18 mouse cellular contexts compared by ENCODE assay signal in the genomic region with DNA sequence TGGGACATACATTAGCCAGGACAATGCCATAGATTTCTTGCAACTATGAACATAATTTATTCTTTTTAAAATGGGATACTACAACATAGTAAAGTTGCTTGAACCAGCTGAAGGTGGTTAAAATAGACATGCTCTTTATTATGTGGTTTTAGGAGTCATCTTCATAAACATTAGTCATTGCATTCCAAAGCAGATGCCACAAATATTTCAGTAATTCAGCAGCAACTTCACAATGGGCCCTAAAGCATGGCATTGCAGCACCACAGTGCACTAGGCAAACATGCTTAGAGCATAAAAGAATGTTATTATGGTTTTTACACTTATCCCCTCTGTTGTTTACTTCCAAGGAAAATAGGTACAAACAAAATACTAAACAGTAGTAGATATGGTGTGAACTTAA.
"Had no signal": no experiment of that assay in that cellular context is flagged by ENCODE, and none has a peak within 500 bp of the region (broad histone marks: within the 10 kb centered on the region; RNA-seq: fewer than 3 reads in every experiment).

No protein-coding gene starts in this region.

- H3K9ac ChIP-seq: liver, embryonic 14.5 days; liver, postnatal 0 days; lung, embryonic 14.5 days; midbrain, embryonic 12.5 days; midbrain, embryonic 15.5 days; neural tube, embryonic 13.5 days; stomach, embryonic 15.5 days had no signal

- DNase-seq: kidney, postnatal 25 days; layer of hippocampus, adult 9-11 months; liver, postnatal 0 days; lung, embryonic 14.5 days; retina, postnatal 1 day; right cerebral cortex, postnatal 25 days; spleen, adult 18-20 months; thymus, postnatal 25 days had no signal

- H3K9me3 ChIP-seq: midbrain, embryonic 12.5 days; midbrain, embryonic 15.5 days; neural tube, embryonic 13.5 days; stomach, embryonic 15.5 days had no signal

- H3K4me2 ChIP-seq: lung, embryonic 14.5 days; midbrain, embryonic 12.5 days; midbrain, embryonic 15.5 days; neural tube, embryonic 13.5 days; stomach, embryonic 15.5 days had no signal

- H3K4me3 ChIP-seq: layer of hippocampus, adult 2 months; left cerebral cortex, adult 2 months; midbrain, embryonic 12.5 days; midbrain, embryonic 15.5 days; neural tube, embryonic 13.5 days; stomach, embryonic 15.5 days had no signal

- H3K27me3 ChIP-seq: midbrain, embryonic 12.5 days; midbrain, embryonic 15.5 days; neural tube, embryonic 13.5 days; stomach, embryonic 15.5 days had no signal

- H3K4me1 ChIP-seq: midbrain, embryonic 12.5 days; midbrain, embryonic 15.5 days; neural tube, embryonic 13.5 days; stomach, embryonic 15.5 days had no signal

- ATAC-seq: liver, postnatal 0 days; lung, postnatal 0 days had no signal

- H3K27ac ChIP-seq: kidney, postnatal 0 days; layer of hippocampus, adult 2 months; left cerebral cortex, adult 2 months; liver, embryonic 14.5 days; macrophage; midbrain, embryonic 12.5 days; midbrain, embryonic 15.5 days; neural tube, embryonic 13.5 days; stomach, embryonic 15.5 days had no signal

- H3K36me3 ChIP-seq: midbrain, embryonic 12.5 days; midbrain, embryonic 15.5 days; neural tube, embryonic 13.5 days; stomach, embryonic 15.5 days had no signal
